Comparison of ENCODE assay signal across 19 mouse cellular contexts in genomic region chr14:9509678-9510077, GRCm38 (mm10).
DNase-seq lines count a peak whose midpoint lies in the region; ATAC-seq lines count a peak whose summit lies in the region.
"Had no signal": no experiment of that assay in that cellular context is flagged by ENCODE, and none has a peak within 500 bp of the region (broad histone marks: within the 10 kb centered on the region; RNA-seq: fewer than 3 reads in every experiment).

No protein-coding gene starts in this region.

- intact Hi-C loops in left cerebral cortex, postnatal 4 days (cut with DNase I): no loop called here

- peak; percentile 99 for ATAC-seq in frontal cortex, adult (ENCODE audit: low TSS enrichment)
- ATAC-seq: activated CD4-positive, CD25-positive, alpha-beta regulatory T cell, adult 4 months; forebrain, embryonic 13.5 days; forebrain, embryonic 16.5 days; hindbrain, embryonic 16.5 days; intestine, embryonic 15.5 days had no signal

- DNase-seq in frontal cortex, postnatal 10 days (ENCODE audit: low spot score in 2 of 2): no peak
- DNase-seq in left cerebral cortex, adult 11 months (ENCODE audit: low spot score): peak; percentile 23
- no peak for DNase-seq in left cerebral cortex, postnatal 4 days
- DNase-seq in right cerebral cortex, adult 2 months (ENCODE audit: low spot score in 2 of 2): peak; percentile 15 to 17
- no peak for DNase-seq in right cerebral cortex, postnatal 10 days (ENCODE audit: low spot score in 2 of 2)
- DNase-seq: adrenal gland, adult 8-10 months; adrenal gland, postnatal 25 days; cerebellum, adult 18-20 months; cerebellum, adult 9-10 months; cerebellum, postnatal 14 days; gastrocnemius, postnatal 10 days; gastrocnemius, postnatal 36 days; heart, adult 2 months had no signal

Comparison
In these comparisons a context has a peak if more than half of its experiments do, and no peak if none do; other contexts are left out.
1. DNase-seq: peak in left cerebral cortex, adult 11 months (single experiment) and right cerebral cortex, adult 2 months (2 of 2); none in frontal cortex, postnatal 10 days (0 of 2), left cerebral cortex, postnatal 4 days (single experiment) and right cerebral cortex, postnatal 10 days (0 of 2).